Mouse (Mus musculus): ENCODE measurements around the gene Gigyf1. TPM values are rescaled to one million over a fixed set of nuclear protein-coding genes. Genes with fewer than 3 reads are reported as not detected.
A peak's percentile ranks its signal among the peaks of the same experiment; 100 is the strongest.

Gene Gigyf1
- polyA plus RNA-seq, 1 experiment from 2014 or later, result 5.2 TPM

GRCm38 (mm10) chr5:137569031-137569430, 50.7 kb downstream of the Gigyf1 start:
- Histone ChIP-seq H3K4me1 (replicated peaks; ENCODE audit: control insufficient read depth, insufficient read depth) (no peaks in the 10 kb centered on the region), H3K9me3 (ENCODE audit: control insufficient read depth, low read length) (no peaks in the 10 kb centered on the region), H3K27ac (replicated peaks) (no peak overlapping the region), H3K9ac (ENCODE audit: low read length) (no peak overlapping the region), H3K4me2 (replicated peaks; ENCODE audit: low read depth) (no peak overlapping the region), H3K4me3 (ENCODE audit: low read depth, low read length) (no peak overlapping the region), H3K27me3 (ENCODE audit: control insufficient read depth, insufficient read depth, low read length) (no peaks in the 10 kb centered on the region), H3K36me3 (ENCODE audit: control insufficient read depth, insufficient read depth, low read length) (no peaks in the 10 kb centered on the region)
- 69% methylated on average over 12 of the region's 12 CpGs for WGBS
- TF ChIP-seq CTCF (IDR thresholded peaks at IDR 0.05; ENCODE audit: low read depth) (no peak), EP300 (optimal IDR thresholded peaks at IDR 0.05) (no peak)
- DNase-seq (ENCODE audit: low spot score), result no peak
- ATAC-seq (ENCODE audit: low FRiP score, low TSS enrichment), result no peak

- H3K9ac ChIP-seq (ENCODE audit: low read length), result no peak within 1 kb of the TSS
- peak; percentile 85 for ATAC-seq (ENCODE audit: low FRiP score, low TSS enrichment)
- H3K4me1 ChIP-seq (replicated peaks; ENCODE audit: control insufficient read depth, insufficient read depth), result no peaks in the 10 kb centered on the region
- H3K4me3 ChIP-seq (ENCODE audit: low read depth, low read length), result no peak within 1 kb of the TSS
- DNase-seq (ENCODE audit: low spot score), result peak; percentile 87
- no peaks in the 10 kb centered on the region for H3K27me3 ChIP-seq (ENCODE audit: control insufficient read depth, insufficient read depth, low read length)
- WGBS, result 26% methylated on average over 9 of the region's 9 CpGs
- no peaks in the 10 kb centered on the region for H3K9me3 ChIP-seq (ENCODE audit: control insufficient read depth, low read length)
- TF ChIP-seq EP300 (optimal IDR thresholded peaks at IDR 0.05), result no peak
- no peak for TF ChIP-seq CTCF (IDR thresholded peaks at IDR 0.05; ENCODE audit: low read depth)
- H3K36me3 ChIP-seq (ENCODE audit: control insufficient read depth, insufficient read depth, low read length), result no peaks in the 10 kb centered on the region
- no peak within 1 kb of the TSS for H3K4me2 ChIP-seq (replicated peaks; ENCODE audit: low read depth)
- no peak within 1 kb of the TSS for H3K27ac ChIP-seq (replicated peaks)
These were observed 51.3 kb downstream of the Gigyf1 start, which contains the start of gene Tfr2 for GRCm38 (mm10) chr5:137569665-137570064. TSS of gene Tfr2 (plus strand) at chr5:137569840.

GRCm38 (mm10) chr5:137570181-137570580, 51.8 kb downstream of the Gigyf1 start:
- no peaks in the 10 kb centered on the region for H3K4me1 ChIP-seq (replicated peaks; ENCODE audit: control insufficient read depth, insufficient read depth)
- no peak overlapping the region for H3K27ac ChIP-seq (replicated peaks)
- TF ChIP-seq EP300 (optimal IDR thresholded peaks at IDR 0.05), result no peak
- TF ChIP-seq CTCF (IDR thresholded peaks at IDR 0.05; ENCODE audit: low read depth), result no peak
- 50% methylated on average over 7 of the region's 7 CpGs for WGBS
- no peaks in the 10 kb centered on the region for H3K9me3 ChIP-seq (ENCODE audit: control insufficient read depth, low read length)
- H3K36me3 ChIP-seq (ENCODE audit: control insufficient read depth, insufficient read depth, low read length), result no peaks in the 10 kb centered on the region
- DNase-seq (ENCODE audit: low spot score) (no peak), ATAC-seq (ENCODE audit: low FRiP score, low TSS enrichment) (no peak)
- no peaks in the 10 kb centered on the region for H3K27me3 ChIP-seq (ENCODE audit: control insufficient read depth, insufficient read depth, low read length)
- no peak overlapping the region for H3K4me3 ChIP-seq (ENCODE audit: low read depth, low read length)
- no peak overlapping the region for H3K9ac ChIP-seq (ENCODE audit: low read length)
- H3K4me2 ChIP-seq (replicated peaks; ENCODE audit: low read depth), result no peak overlapping the region

- no peaks in the 10 kb centered on the region for H3K9me3 ChIP-seq (ENCODE audit: control insufficient read depth, low read length)
- ATAC-seq (ENCODE audit: low FRiP score, low TSS enrichment) (no peak), DNase-seq (ENCODE audit: low spot score) (no peak)
These were observed 52.6 kb downstream of the Gigyf1 start for GRCm38 (mm10) chr5:137570691-137571586.

GRCm38 (mm10) chr5:137574470-137574901, 56.1 kb downstream of the Gigyf1 start:
- no peak for TF ChIP-seq EP300 (optimal IDR thresholded peaks at IDR 0.05)
- peak; percentile 54 for TF ChIP-seq CTCF (IDR thresholded peaks at IDR 0.05; ENCODE audit: low read depth)
- no peaks in the 10 kb centered on the region for H3K9me3 ChIP-seq (ENCODE audit: control insufficient read depth, low read length)
- H3K4me2 ChIP-seq (replicated peaks; ENCODE audit: low read depth), result peak overlapping the region; percentile 42
- H3K27me3 ChIP-seq (ENCODE audit: control insufficient read depth, insufficient read depth, low read length), result no peaks in the 10 kb centered on the region
- H3K9ac ChIP-seq (ENCODE audit: low read length), result peak overlapping the region; percentile 35
- 9% methylated on average over 27 of the region's 27 CpGs for WGBS
- H3K4me1 ChIP-seq (replicated peaks; ENCODE audit: control insufficient read depth, insufficient read depth), result no peaks in the 10 kb centered on the region
- no peak overlapping the region for H3K27ac ChIP-seq (replicated peaks)
- peak; percentile 48 for DNase-seq (ENCODE audit: low spot score)
- no peaks in the 10 kb centered on the region for H3K36me3 ChIP-seq (ENCODE audit: control insufficient read depth, insufficient read depth, low read length)
- ATAC-seq (ENCODE audit: low FRiP score, low TSS enrichment), result no peak
- peak overlapping the region; percentile 15; the same call in 1 of the 2 replicates for H3K4me3 ChIP-seq (ENCODE audit: low read depth, low read length)

More at GRCm38 (mm10) chr5:137570691-137571586, 52.6 kb downstream of the Gigyf1 start:
- Histone ChIP-seq H3K27ac (replicated peaks) (no peak overlapping the region), H3K27me3 (ENCODE audit: control insufficient read depth, insufficient read depth, low read length) (no peaks in the 10 kb centered on the region), H3K4me3 (ENCODE audit: low read depth, low read length) (no peak overlapping the region), H3K4me2 (replicated peaks; ENCODE audit: low read depth) (no peak overlapping the region), H3K4me1 (replicated peaks; ENCODE audit: control insufficient read depth, insufficient read depth) (no peaks in the 10 kb centered on the region), H3K36me3 (ENCODE audit: control insufficient read depth, insufficient read depth, low read length) (no peaks in the 10 kb centered on the region), H3K9ac (ENCODE audit: low read length) (no peak overlapping the region)
- TF ChIP-seq CTCF (IDR thresholded peaks at IDR 0.05; ENCODE audit: low read depth) (no peak), EP300 (optimal IDR thresholded peaks at IDR 0.05) (no peak)
- WGBS, result 72% methylated on average over 17 of the region's 17 CpGs

Small RNAs within 50 kb of the gene (microRNA-seq; reads per million reads assigned to microRNA genes)
- not detected for gene Mir6418

Other genes starting within 250 kb of the Gigyf1 start
- 10.0 and 12.2 TPM in 2 replicates for gene Ache, start 231.0 kb upstream of the Gigyf1 start, polyA plus RNA-seq (2015; fragmentation: Nextera tagmentation; extraction: Ambion mirVana)
- 11.0 and 11.4 TPM in 2 replicates for gene Ufsp1, start 223.9 kb upstream of the Gigyf1 start, polyA plus RNA-seq (2015; fragmentation: Nextera tagmentation; extraction: Ambion mirVana)
- gene Srrt, start 210.9 kb upstream of the Gigyf1 start, polyA plus RNA-seq (2015; fragmentation: Nextera tagmentation; extraction: Ambion mirVana), result 29.3 and 31.6 TPM in 2 replicates
- 46.4 and 47.9 TPM in 2 replicates for gene Trip6, start 204.1 kb upstream of the Gigyf1 start, polyA plus RNA-seq (2015; fragmentation: Nextera tagmentation; extraction: Ambion mirVana)
- 6.5 and 7.2 TPM in 2 replicates for gene Slc12a9, start 185.0 kb upstream of the Gigyf1 start, polyA plus RNA-seq (2015; fragmentation: Nextera tagmentation; extraction: Ambion mirVana)
- gene Ephb4, start 168.4 kb upstream of the Gigyf1 start, polyA plus RNA-seq (2015; fragmentation: Nextera tagmentation; extraction: Ambion mirVana), result 12.1 and 13.9 TPM in 2 replicates
- gene Zan, start 41.5 kb upstream of the Gigyf1 start, polyA plus RNA-seq (2015; fragmentation: Nextera tagmentation; extraction: Ambion mirVana), result 0.79 and 0.96 TPM in 2 replicates
- gene Pop7, start 16.0 kb upstream of the Gigyf1 start, polyA plus RNA-seq (2015; fragmentation: Nextera tagmentation; extraction: Ambion mirVana), result 37.9 and 39.9 TPM in 2 replicates
- not detected in 2 replicates for gene Epo, start 14.7 kb downstream of the Gigyf1 start, polyA plus RNA-seq (2015; fragmentation: Nextera tagmentation; extraction: Ambion mirVana)
- 345 and 374 TPM in 2 replicates for gene Gnb2, start 15.0 kb downstream of the Gigyf1 start, polyA plus RNA-seq (2015; fragmentation: Nextera tagmentation; extraction: Ambion mirVana)
- gene Actl6b, start 35.0 kb downstream of the Gigyf1 start, polyA plus RNA-seq (2015; fragmentation: Nextera tagmentation; extraction: Ambion mirVana), result 2.3 and 2.7 TPM in 2 replicates
- gene Tfr2, start 51.3 kb downstream of the Gigyf1 start, polyA plus RNA-seq (2015; fragmentation: Nextera tagmentation; extraction: Ambion mirVana), result 1.2 and 1.3 TPM in 2 replicates
- 30.8 and 34.3 TPM in 2 replicates for gene Mospd3, start 82.5 kb downstream of the Gigyf1 start, polyA plus RNA-seq (2015; fragmentation: Nextera tagmentation; extraction: Ambion mirVana)
- 77.3 and 85.9 TPM in 2 replicates for gene Pcolce, start 95.2 kb downstream of the Gigyf1 start, polyA plus RNA-seq (2015; fragmentation: Nextera tagmentation; extraction: Ambion mirVana)
- 0.11 and 0.16 TPM in 2 replicates for gene Fbxo24, start 110.5 kb downstream of the Gigyf1 start, polyA plus RNA-seq (2015; fragmentation: Nextera tagmentation; extraction: Ambion mirVana)
- 22.5 and 27.0 TPM in 2 replicates for gene Lrch4, start 110.6 kb downstream of the Gigyf1 start, polyA plus RNA-seq (2015; fragmentation: Nextera tagmentation; extraction: Ambion mirVana)
- gene Gm20605, start 110.6 kb downstream of the Gigyf1 start, polyA plus RNA-seq (2015; fragmentation: Nextera tagmentation; extraction: Ambion mirVana), result 2.4 and 3.4 TPM in 2 replicates
- 3.7 and 4.1 TPM in 2 replicates for gene Sap25, start 122.8 kb downstream of the Gigyf1 start, polyA plus RNA-seq (2015; fragmentation: Nextera tagmentation; extraction: Ambion mirVana)
- gene Irs3, start 127.2 kb downstream of the Gigyf1 start, polyA plus RNA-seq (2015; fragmentation: Nextera tagmentation; extraction: Ambion mirVana), result 0.07 and 0.15 TPM in 2 replicates
- 10.4 and 12.4 TPM in 2 replicates for gene Agfg2, start 166.2 kb downstream of the Gigyf1 start, polyA plus RNA-seq (2015; fragmentation: Nextera tagmentation; extraction: Ambion mirVana)
- 1.0 TPM in 2 replicates for gene Nyap1, start 223.1 kb downstream of the Gigyf1 start, polyA plus RNA-seq (2015; fragmentation: Nextera tagmentation; extraction: Ambion mirVana)
- 100 and 110 TPM in 2 replicates for gene Tsc22d4, start 227.2 kb downstream of the Gigyf1 start, polyA plus RNA-seq (2015; fragmentation: Nextera tagmentation; extraction: Ambion mirVana)